Mouse (Mus musculus) embryo, embryonic 10.5 days (tissue): ENCODE measurements at regions not wholly inside any gene's neighbourhood (a gene's known extent, or its start where the extent isn't known, plus 50 kb on each side); places are given as distances from the start of the nearest gene placed in this dataset.

Source experiments
- DNase-seq: peaks from one replicate; pipeline ENCODE4 v3.0.0-alpha.2; 2015; ENCODE audit warnings: low spot score

DNA sequence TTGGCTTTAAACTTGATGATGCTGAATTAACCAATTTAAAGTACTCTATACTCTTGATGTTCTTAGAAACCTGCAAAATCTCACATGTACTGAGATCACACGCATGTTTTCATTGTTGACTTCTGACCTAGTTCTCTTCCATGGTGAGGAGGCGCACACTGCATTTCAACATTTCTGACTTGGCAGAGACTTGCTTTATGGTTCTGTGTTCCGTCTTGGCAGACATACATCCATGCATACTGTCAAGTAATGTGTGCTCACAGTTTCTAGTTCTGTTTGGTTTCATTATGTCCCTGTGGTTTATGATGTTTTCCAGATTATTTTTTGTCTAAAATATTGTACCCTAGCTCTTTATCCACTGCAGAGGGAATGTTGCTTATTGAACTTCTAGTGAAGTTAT is 198.5 kb downstream of the Gm11077 start:
- no peak for DNase-seq

GRCm38 (mm10) chr6:140934286-140934685 is 205.2 kb downstream of the Gm11077 start:
- no peak for DNase-seq

- DNase-seq, result no peak
Observed at GRCm38 (mm10) chr6:140938025-140938424, 208.9 kb downstream of the Gm11077 start.

GRCm38 (mm10) chr6:140946720-140947119 is 217.6 kb downstream of the Gm11077 start:
- no peak for DNase-seq

- DNase-seq, result no peak
Observed at GRCm38 (mm10) chr6:140950483-140950882, 221.4 kb downstream of the Gm11077 start.

GRCm38 (mm10) chr6:140953256-140953655 is 224.2 kb downstream of the Gm11077 start:
- DNase-seq, result no peak

DNA sequence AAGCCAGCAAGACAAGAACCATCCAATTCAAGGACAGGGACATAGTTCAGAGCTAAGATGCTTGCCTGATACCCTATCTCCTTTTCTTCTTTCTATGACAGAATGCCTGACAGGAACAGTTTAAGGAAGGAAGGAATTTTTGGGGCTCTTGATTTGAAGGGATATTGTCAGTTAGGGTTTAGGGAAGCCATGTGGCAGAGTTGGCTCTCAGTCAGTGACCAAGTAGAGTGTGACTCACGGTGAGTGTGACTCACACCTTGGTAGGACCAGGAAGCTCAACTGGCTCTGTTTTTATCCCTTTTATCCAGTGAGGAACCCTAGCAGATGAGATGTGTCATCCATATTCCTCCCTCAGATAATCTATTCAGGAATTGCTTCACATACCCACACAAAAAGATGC is 224.6 kb downstream of the Gm11077 start:
- DNase-seq, result no peak

DNA sequence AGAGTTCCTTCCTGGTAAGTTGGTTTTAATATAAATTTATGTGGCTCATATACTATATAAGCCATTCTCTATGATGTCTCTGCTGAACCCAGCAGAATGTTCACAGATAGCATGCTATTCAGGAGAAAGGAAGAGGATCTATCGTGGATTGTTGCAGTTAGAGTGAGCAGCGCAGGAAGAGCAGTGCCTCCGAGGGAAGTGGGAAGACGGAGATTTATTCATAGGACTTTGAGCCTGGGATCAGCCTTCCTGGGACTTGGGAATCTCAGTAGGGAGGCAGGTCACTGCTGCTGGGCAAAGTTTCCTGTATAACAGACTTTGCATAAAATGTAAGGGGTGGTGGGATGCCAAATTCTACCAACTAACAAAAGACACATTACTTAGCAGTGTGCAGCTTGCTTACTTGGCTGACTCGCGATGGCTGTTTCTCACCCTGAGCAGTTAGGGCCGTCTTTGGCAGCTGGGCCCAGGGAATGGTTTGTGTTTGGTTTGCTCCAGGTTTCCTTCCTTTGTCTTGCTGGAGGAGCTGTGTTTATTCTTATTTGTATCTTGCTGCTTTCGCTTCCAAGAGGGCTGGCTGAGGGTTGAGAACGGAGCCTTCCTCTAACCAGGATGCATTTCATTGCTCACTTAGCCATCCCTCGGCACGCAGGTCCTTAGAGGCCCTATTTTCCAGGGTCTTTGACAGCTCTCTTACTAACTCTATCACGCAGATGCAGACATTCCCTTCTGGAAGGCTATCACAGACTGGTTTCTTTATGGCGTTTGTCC is 226.9 kb downstream of the Gm11077 start:
- DNase-seq, result no peak

DNA sequence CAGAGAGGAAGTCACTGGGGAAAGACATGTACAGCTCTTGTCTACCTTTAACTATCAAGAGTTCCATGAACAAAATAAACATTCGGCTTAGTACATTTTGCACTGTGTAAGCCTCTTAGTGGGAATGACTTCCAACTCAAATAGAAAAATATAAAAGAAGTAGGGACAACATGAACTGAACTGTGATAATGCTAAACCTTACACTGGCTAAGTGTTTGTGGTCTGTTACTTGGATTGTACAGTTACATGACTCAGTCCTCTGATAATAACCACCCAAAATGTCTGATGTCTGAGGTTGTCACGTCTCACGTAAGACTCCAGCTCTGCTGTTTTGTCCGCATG is 227.4 kb downstream of the Gm11077 start:
- no peak for DNase-seq

- DNase-seq, result peak; percentile 17
Observed at GRCm38 (mm10) chr6:140961987-140962386, 232.9 kb downstream of the Gm11077 start.

GRCm38 (mm10) chr6:140962563-140962962 is 233.5 kb downstream of the Gm11077 start:
- DNase-seq, result peak; percentile 64

- DNase-seq, result no peak
Observed at GRCm38 (mm10) chr6:140973732-140974131, 244.6 kb downstream of the Gm11077 start.

- no peak for DNase-seq
Observed at GRCm38 (mm10) chr6:140976989-140977388, 247.9 kb downstream of the Gm11077 start.

DNA sequence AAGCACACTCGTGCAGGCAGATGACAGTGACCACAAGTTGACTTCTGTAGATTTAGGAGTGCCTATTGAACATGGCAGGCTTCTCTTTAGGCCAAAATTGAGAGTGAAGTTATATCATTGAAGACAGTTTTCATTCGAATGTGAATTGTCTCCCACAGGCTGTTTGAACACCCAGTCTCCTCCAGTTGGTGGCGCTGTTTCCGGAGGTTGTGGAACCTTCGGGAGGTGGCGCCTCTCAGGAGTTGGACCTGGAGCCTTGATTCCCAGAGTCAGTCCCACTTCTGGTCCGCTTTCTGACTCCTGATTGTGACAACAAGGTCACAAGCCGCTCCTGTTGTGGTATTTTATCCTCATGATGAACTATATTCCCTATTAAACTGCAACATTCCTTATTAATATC is 254.5 kb downstream of the Gm11077 start:
- DNase-seq, result no peak

- DNase-seq, result no peak
Observed at GRCm38 (mm10) chr6:140984249-140984648, 255.2 kb downstream of the Gm11077 start.

GRCm38 (mm10) chr6:140993643-140994580 is 255.2 kb upstream of the Pde3a start:
- DNase-seq, result peak; percentile 16

DNA sequence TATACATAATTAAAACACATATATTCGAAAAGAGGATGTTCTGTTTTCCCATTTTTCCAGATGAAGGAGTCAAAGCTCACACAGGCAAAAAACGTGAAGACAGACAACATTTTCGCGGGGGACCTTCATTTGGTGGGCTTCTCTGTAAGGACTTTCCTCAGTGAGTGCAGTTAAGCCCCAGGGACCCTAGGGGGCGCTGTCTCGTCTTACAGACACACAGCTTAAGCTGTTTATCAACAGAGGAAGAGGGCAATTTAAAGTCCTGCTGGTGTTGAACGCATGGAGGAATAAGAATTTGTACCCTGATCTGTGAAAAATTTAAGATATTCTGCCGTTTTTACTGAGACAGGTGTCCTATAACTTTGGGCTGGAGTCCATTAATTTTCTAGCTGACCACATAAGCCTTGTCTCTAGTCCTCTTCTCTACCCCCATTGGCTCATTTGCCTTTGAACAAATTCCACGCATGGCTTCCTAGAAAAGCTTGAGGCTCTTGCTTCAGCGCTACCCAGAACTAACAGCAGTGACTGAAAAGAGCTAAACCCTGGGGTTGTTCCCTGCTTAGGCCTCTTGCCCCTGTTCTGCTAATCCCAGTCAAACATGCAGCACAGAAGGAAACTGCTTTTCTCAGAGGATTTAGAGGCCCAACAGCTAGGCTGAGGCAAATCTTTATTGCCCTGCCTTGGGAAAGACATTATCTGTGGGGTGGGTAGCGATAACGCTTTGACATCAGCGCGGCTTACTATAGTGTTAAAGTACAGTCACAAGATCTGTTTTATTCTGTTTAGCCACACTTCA is 253.5 kb upstream of the Pde3a start:
- DNase-seq, result peak; percentile 53

DNA sequence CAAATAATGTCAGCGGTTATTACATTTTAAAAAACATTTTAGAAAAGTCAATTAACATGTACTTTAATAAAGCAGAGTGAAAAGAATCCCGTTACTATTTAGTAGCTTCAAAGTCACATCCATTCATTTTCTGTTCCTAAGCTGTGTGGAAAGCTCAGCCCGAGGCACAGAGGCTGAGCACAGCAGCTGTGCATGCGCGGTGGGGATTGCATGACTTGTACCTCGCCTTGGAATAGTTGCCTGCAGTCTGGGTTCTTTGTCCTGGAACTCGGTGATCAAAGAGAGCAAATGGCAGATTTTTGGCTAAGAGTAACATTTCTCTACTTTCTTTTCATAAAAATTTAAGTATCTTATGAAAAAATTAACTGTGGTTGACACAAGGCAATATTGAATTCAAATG is 251.0 kb upstream of the Pde3a start:
- DNase-seq, result no peak

DNA sequence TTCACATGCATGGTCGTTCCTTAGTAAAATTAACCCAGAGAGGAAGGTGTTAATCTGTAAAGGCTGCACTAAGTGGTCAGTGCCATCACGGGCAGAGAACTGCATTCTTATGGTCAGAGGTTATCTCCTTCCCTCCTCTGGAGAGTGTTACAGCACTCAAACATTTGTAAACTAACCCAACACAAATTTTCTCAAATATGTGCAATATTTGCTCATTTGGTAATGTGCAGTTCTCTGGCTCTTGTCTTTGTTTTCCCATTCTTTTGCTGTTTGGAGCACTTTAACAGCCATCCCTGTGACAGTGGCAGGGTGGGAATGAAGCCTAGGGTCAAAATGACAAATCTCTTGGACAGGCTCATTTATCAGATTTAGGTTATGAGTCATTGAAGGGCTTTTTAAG is 248.5 kb upstream of the Pde3a start:
- no peak for DNase-seq

GRCm38 (mm10) chr6:141001306-141001705 is 247.8 kb upstream of the Pde3a start:
- no peak for DNase-seq

DNA sequence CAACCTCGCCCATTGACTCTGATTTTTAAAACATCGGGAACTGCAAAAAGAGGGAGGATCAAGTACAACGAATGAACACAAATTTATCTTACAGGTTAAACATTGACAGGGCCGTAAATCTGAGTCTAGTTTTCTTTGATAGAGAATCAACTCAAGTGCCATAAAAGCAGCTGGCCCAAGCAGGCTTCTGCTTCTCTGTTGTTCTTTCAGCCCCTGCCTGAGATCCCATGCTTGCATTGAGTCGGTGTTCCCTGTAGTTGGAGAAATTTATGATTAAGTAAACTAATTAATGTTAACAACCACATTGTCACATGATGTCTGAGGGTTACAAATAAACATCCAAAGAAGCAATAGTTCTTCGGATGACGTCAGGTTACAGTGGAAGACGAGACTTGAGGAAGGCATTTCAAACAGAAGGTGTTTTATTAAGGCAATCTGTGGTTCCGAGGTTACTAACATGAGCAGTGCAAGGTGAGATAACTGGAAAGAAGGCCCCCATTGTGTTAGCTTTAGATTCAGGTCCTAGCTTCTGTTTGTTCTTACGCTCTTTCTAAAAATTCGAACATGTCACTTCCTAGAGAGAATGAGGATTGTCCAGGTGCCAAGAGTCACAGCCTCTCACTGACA is 233.9 kb upstream of the Pde3a start:
- DNase-seq, result no peak

- no peak for DNase-seq
Observed at GRCm38 (mm10) chr6:141023501-141023900, 225.6 kb upstream of the Pde3a start.
